Mouse (Mus musculus): ENCODE data around the gene Kcnip3. TPM values are rescaled to one million over a fixed set of nuclear protein-coding genes. Genes with fewer than 3 reads are reported as not detected.

Gene Kcnip3
- polyA plus RNA-seq, 1 experiment from 2014 or later: 3.4 TPM

GRCm38 (mm10) chr2:127519308-127519707 lies 2.6 kb downstream of the Kcnip3 start:
- H3K27ac ChIP-seq (ENCODE audit: low read length): no peak overlapping the region
- 73% methylated on average over 5 of the region's 5 CpGs for WGBS
- ATAC-seq: no peak
- H3K9me3 ChIP-seq (ENCODE audit: control insufficient read depth, low read length): no peaks in the 10 kb centered on the region
- H3K4me3 ChIP-seq (ENCODE audit: low read length): no peak overlapping the region
- H3K27me3 ChIP-seq (replicated peaks; ENCODE audit: control insufficient read depth, insufficient read depth, low read length): no peaks in the 10 kb centered on the region
- H3K36me3 ChIP-seq (ENCODE audit: control insufficient read depth, insufficient read depth, low read length): no peaks in the 10 kb centered on the region
- no peak overlapping the region for H3K4me2 ChIP-seq (ENCODE audit: low read depth, low read length)
- H3K9ac ChIP-seq (ENCODE audit: low read depth, low read length): no peak overlapping the region
- peaks cover 4% of the 10 kb centered on the region; the same call in 1 of the 2 replicates for H3K4me1 ChIP-seq (ENCODE audit: control insufficient read depth, insufficient read depth, low read length)

GRCm38 (mm10) chr2:127518831-127519230 lies 3.1 kb downstream of the Kcnip3 start:
- Histone ChIP-seq H3K9ac (ENCODE audit: low read depth, low read length) (no peak overlapping the region), H3K4me3 (ENCODE audit: low read length) (no peak overlapping the region), H3K4me1 (ENCODE audit: control insufficient read depth, insufficient read depth, low read length) (peaks cover 4% of the 10 kb centered on the region; the same call in 1 of the 2 replicates), H3K27me3 (replicated peaks; ENCODE audit: control insufficient read depth, insufficient read depth, low read length) (no peaks in the 10 kb centered on the region), H3K4me2 (ENCODE audit: low read depth, low read length) (no peak overlapping the region), H3K27ac (ENCODE audit: low read length) (no peak overlapping the region), H3K9me3 (ENCODE audit: control insufficient read depth, low read length) (no peaks in the 10 kb centered on the region), H3K36me3 (ENCODE audit: control insufficient read depth, insufficient read depth, low read length) (no peaks in the 10 kb centered on the region)
- ATAC-seq: no peak
- 67% methylated on average over 3 of the region's 3 CpGs for WGBS

GRCm38 (mm10) chr2:127518273-127518672 lies 3.6 kb downstream of the Kcnip3 start:
- Histone ChIP-seq H3K4me1 (ENCODE audit: control insufficient read depth, insufficient read depth, low read length) (peaks cover 4% of the 10 kb centered on the region; the same call in 1 of the 2 replicates), H3K4me2 (ENCODE audit: low read depth, low read length) (no peak overlapping the region), H3K4me3 (ENCODE audit: low read length) (no peak overlapping the region), H3K9ac (ENCODE audit: low read depth, low read length) (no peak overlapping the region), H3K9me3 (ENCODE audit: control insufficient read depth, low read length) (no peaks in the 10 kb centered on the region), H3K27me3 (replicated peaks; ENCODE audit: control insufficient read depth, insufficient read depth, low read length) (no peaks in the 10 kb centered on the region), H3K36me3 (ENCODE audit: control insufficient read depth, insufficient read depth, low read length) (no peaks in the 10 kb centered on the region), H3K27ac (ENCODE audit: low read length) (no peak overlapping the region)
- WGBS: 36% methylated on average over 3 of the region's 3 CpGs
- ATAC-seq: no peak

GRCm38 (mm10) chr2:127517081-127517480 lies 4.8 kb downstream of the Kcnip3 start:
- H3K4me2 ChIP-seq (ENCODE audit: low read depth, low read length): no peak overlapping the region
- no peak overlapping the region for H3K4me3 ChIP-seq (ENCODE audit: low read length)
- H3K9ac ChIP-seq (ENCODE audit: low read depth, low read length): no peak overlapping the region
- no peaks in the 10 kb centered on the region for H3K9me3 ChIP-seq (ENCODE audit: control insufficient read depth, low read length)
- peaks cover 4% of the 10 kb centered on the region; the same call in 1 of the 2 replicates for H3K4me1 ChIP-seq (ENCODE audit: control insufficient read depth, insufficient read depth, low read length)
- H3K27ac ChIP-seq (ENCODE audit: low read length): no peak overlapping the region
- no peak for ATAC-seq
- H3K36me3 ChIP-seq (ENCODE audit: control insufficient read depth, insufficient read depth, low read length): no peaks in the 10 kb centered on the region
- H3K27me3 ChIP-seq (replicated peaks; ENCODE audit: control insufficient read depth, insufficient read depth, low read length): no peaks in the 10 kb centered on the region
- WGBS: 76% methylated on average over 8 of the region's 8 CpGs

GRCm38 (mm10) chr2:127514380-127515124 lies 7.3 kb downstream of the Kcnip3 start:
- H3K4me3 ChIP-seq (ENCODE audit: low read length): no peak overlapping the region
- WGBS: 74% methylated on average over 9 of the region's 9 CpGs
- ATAC-seq: peak; percentile 64; the same call in 1 of the 2 replicates
- no peak overlapping the region for H3K4me2 ChIP-seq (ENCODE audit: low read depth, low read length)
- no peaks in the 10 kb centered on the region for H3K4me1 ChIP-seq (ENCODE audit: control insufficient read depth, insufficient read depth, low read length)
- no peaks in the 10 kb centered on the region for H3K27me3 ChIP-seq (replicated peaks; ENCODE audit: control insufficient read depth, insufficient read depth, low read length)
- no peak overlapping the region for H3K9ac ChIP-seq (ENCODE audit: low read depth, low read length)
- H3K36me3 ChIP-seq (ENCODE audit: control insufficient read depth, insufficient read depth, low read length): no peaks in the 10 kb centered on the region
- no peak overlapping the region for H3K27ac ChIP-seq (ENCODE audit: low read length)
- no peaks in the 10 kb centered on the region for H3K9me3 ChIP-seq (ENCODE audit: control insufficient read depth, low read length)

- no peak overlapping the region for H3K27ac ChIP-seq (ENCODE audit: low read length)
- peaks cover 4% of the 10 kb centered on the region for H3K4me1 ChIP-seq (ENCODE audit: control insufficient read depth, insufficient read depth, low read length)
- no peaks in the 10 kb centered on the region for H3K36me3 ChIP-seq (ENCODE audit: control insufficient read depth, insufficient read depth, low read length)
- 29% methylated on average over 3 of the region's 3 CpGs for WGBS
- H3K27me3 ChIP-seq (replicated peaks; ENCODE audit: control insufficient read depth, insufficient read depth, low read length): no peaks in the 10 kb centered on the region
- H3K4me2 ChIP-seq (ENCODE audit: low read depth, low read length): no peak overlapping the region
- H3K9me3 ChIP-seq (ENCODE audit: control insufficient read depth, low read length): no peaks in the 10 kb centered on the region
- no peak overlapping the region for H3K9ac ChIP-seq (ENCODE audit: low read depth, low read length)
- ATAC-seq: no peak
- H3K4me3 ChIP-seq (ENCODE audit: low read length): no peak overlapping the region
Observed at GRCm38 (mm10) chr2:127513244-127513643, 8.7 kb downstream of the Kcnip3 start.

GRCm38 (mm10) chr2:127511426-127511825 lies 10.5 kb downstream of the Kcnip3 start:
- no peaks in the 10 kb centered on the region for H3K36me3 ChIP-seq (ENCODE audit: control insufficient read depth, insufficient read depth, low read length)
- peaks cover 5% of the 10 kb centered on the region for H3K4me1 ChIP-seq (ENCODE audit: control insufficient read depth, insufficient read depth, low read length)
- no peaks in the 10 kb centered on the region for H3K9me3 ChIP-seq (ENCODE audit: control insufficient read depth, low read length)
- WGBS: 26% methylated on average over 4 of the region's 4 CpGs
- no peak overlapping the region for H3K9ac ChIP-seq (ENCODE audit: low read depth, low read length)
- H3K4me2 ChIP-seq (ENCODE audit: low read depth, low read length): no peak overlapping the region
- no peak overlapping the region for H3K27ac ChIP-seq (ENCODE audit: low read length)
- H3K27me3 ChIP-seq (replicated peaks; ENCODE audit: control insufficient read depth, insufficient read depth, low read length): no peaks in the 10 kb centered on the region; the same call in 1 of the 2 replicates
- H3K4me3 ChIP-seq (ENCODE audit: low read length): no peak overlapping the region
- ATAC-seq: no peak

GRCm38 (mm10) chr2:127507967-127508660 lies 13.8 kb downstream of the Kcnip3 start:
- WGBS: 56% methylated on average over 7 of the region's 7 CpGs
- Histone ChIP-seq H3K4me1 (ENCODE audit: control insufficient read depth, insufficient read depth, low read length) (peaks cover 5% of the 10 kb centered on the region), H3K9ac (ENCODE audit: low read depth, low read length) (0 out of 2 replicates have a peak overlapping the region, but pooled peaks have one; percentile 14), H3K4me3 (ENCODE audit: low read length) (no peak overlapping the region), H3K4me2 (ENCODE audit: low read depth, low read length) (no peak overlapping the region), H3K27me3 (replicated peaks; ENCODE audit: control insufficient read depth, insufficient read depth, low read length) (no peaks in the 10 kb centered on the region; the same call in 1 of the 2 replicates), H3K36me3 (ENCODE audit: control insufficient read depth, insufficient read depth, low read length) (no peaks in the 10 kb centered on the region), H3K27ac (ENCODE audit: low read length) (no peak overlapping the region), H3K9me3 (ENCODE audit: control insufficient read depth, low read length) (no peaks in the 10 kb centered on the region)
- ATAC-seq: no peak

GRCm38 (mm10) chr2:127507077-127507774 lies 14.7 kb downstream of the Kcnip3 start:
- peak; percentile 19; the same call in 1 of the 2 replicates for ATAC-seq
- 33% methylated on average over 7 of the region's 7 CpGs for WGBS
- Histone ChIP-seq H3K4me1 (ENCODE audit: control insufficient read depth, insufficient read depth, low read length) (peaks cover 5% of the 10 kb centered on the region), H3K4me3 (ENCODE audit: low read length) (no peak overlapping the region), H3K9ac (ENCODE audit: low read depth, low read length) (no peak overlapping the region), H3K27ac (ENCODE audit: low read length) (no peak overlapping the region), H3K36me3 (ENCODE audit: control insufficient read depth, insufficient read depth, low read length) (no peaks in the 10 kb centered on the region), H3K9me3 (ENCODE audit: control insufficient read depth, low read length) (no peaks in the 10 kb centered on the region), H3K27me3 (replicated peaks; ENCODE audit: control insufficient read depth, insufficient read depth, low read length) (no peaks in the 10 kb centered on the region; the same call in 1 of the 2 replicates), H3K4me2 (ENCODE audit: low read depth, low read length) (no peak overlapping the region)

Measured in intestine, embryonic 16.5 days (tissue).